Mouse (Mus musculus) inflammation-experienced regulatory T-cells, adult 16 weeks (primary cell): ENCODE results near the gene Gm10409. TPM values are rescaled to one million over a fixed set of nuclear protein-coding genes. Genes with fewer than 3 reads are reported as not detected.

Experiments used
- polyA plus RNA-seq: library from polyadenylated mRNA; unstranded; fragments of 100-300 nt; shearing (Covaris generic); gene quantifications from one replicate; pipeline ENCODE4 v1.2.1, GENCODE M21; 2017

Gene Gm10409
- polyA plus RNA-seq = 12.5 TPM

DNA sequence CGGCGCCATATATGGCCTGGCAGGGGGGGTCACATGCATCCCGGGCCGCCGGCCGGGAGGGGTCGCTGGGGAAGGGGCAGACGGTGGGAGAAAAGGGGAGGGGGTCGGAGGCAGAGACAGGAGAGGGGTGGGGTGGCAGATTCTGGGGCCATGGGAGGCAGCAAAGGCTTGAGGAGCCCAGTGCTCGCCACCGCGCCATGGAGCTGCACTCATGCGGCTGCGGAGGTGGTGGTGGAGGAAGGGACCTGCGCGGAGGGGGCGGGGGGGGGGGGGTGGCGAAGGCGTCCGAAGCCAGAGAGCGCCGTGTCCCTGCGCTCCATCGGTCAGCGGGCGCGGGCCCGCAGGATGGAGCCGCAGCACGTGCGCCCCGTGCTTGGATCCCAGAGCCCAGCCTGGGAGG lies at the start of gene Gm10409:
TSS of gene Gm10409 (plus strand) at position 301 of the 400 bp plus-strand sequence.

DNA sequence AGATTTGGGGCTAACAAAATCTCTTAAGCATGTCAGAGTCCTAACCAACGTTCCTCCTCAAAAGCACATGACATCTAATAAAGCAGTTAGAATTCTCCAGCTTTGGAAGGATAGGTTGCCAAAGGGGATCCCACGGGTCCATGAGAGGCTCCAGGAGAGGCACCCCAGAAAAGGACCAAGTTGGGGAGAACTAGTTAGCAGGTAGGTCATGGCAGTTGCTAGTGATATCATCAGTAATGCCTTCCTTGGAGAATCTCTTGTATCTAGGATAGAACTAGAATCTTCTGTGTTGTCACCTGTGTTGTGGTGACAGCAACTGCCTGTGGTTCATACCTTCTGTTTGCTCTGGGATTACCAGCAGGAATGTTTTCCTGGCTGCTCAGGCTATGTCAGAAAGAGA lies 17.6 kb upstream of the Gm10409 start, which contains the start of gene Gm10413:
TSS of gene Gm10413 (plus strand) at position 301 of the 400 bp plus-strand sequence.

DNA sequence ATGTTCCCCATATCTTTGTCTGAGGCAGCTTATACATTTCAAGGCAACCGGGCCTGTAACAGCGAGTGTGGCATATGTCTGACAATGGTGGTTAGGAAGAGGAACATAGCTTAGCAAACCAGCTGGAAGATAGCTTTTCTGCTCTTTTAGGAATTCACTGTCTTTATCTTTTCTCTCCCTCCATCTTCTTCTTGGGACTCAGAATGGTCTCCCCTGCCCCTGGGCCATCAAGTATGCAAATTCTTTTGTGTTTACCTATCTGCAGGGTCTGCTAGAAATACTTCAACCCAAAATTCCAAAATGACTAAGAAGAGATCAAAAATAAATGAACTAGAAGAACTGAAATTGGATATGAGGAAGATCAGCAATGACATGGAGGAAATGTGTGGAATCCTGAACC lies 15.4 kb downstream of the Gm10409 start, which contains the start of gene Gm3005:
TSS of gene Gm3005 (plus strand) at position 301 of the 400 bp plus-strand sequence.

DNA sequence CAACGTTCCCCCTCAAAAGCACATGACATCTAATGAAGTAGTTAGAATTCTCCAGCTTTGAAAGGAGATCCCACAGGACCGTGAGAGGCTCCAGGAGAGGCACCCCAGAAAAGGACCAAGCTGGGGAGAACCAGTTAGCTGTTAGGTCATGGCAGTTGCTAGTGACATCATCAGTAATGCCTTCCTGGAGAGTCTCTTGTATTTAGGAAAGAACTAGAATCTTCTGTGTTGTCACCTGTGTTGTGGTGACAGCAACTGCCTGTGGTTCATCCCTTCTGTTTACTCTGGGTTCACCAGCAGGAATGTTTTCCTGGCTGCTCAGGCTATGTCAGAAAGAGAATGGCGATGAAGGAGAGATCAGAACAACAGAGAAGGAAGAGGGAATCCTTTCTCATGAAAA lies 36.7 kb downstream of the Gm10409 start, which contains the start of gene Gm10408:
TSS of gene Gm10408 (plus strand) at position 301 of the 400 bp plus-strand sequence.

Other genes with a start within 250 kb of the Gm10409 start
- gene Gm5795, start 224.4 kb upstream of the Gm10409 start, polyA plus RNA-seq = not detected
- 41.3 TPM for gene D830030K20Rik, start 204.1 kb upstream of the Gm10409 start, polyA plus RNA-seq
- 5.0 TPM for gene Gm2956, start 80.0 kb upstream of the Gm10409 start, polyA plus RNA-seq
- gene Gm10413, start 17.5 kb upstream of the Gm10409 start, polyA plus RNA-seq = not detected
- 5.2 TPM for gene Gm3005, start 15.5 kb downstream of the Gm10409 start, polyA plus RNA-seq
- not detected for gene Gm10408, start 36.8 kb downstream of the Gm10409 start, polyA plus RNA-seq
- not detected for gene Gm3012, start 221.9 kb downstream of the Gm10409 start, polyA plus RNA-seq
- 12.5 TPM for gene Gm3020, start 239.4 kb downstream of the Gm10409 start, polyA plus RNA-seq